Comparison of ENCODE assay signal across 8 mouse cellular contexts in the genomic region with DNA sequence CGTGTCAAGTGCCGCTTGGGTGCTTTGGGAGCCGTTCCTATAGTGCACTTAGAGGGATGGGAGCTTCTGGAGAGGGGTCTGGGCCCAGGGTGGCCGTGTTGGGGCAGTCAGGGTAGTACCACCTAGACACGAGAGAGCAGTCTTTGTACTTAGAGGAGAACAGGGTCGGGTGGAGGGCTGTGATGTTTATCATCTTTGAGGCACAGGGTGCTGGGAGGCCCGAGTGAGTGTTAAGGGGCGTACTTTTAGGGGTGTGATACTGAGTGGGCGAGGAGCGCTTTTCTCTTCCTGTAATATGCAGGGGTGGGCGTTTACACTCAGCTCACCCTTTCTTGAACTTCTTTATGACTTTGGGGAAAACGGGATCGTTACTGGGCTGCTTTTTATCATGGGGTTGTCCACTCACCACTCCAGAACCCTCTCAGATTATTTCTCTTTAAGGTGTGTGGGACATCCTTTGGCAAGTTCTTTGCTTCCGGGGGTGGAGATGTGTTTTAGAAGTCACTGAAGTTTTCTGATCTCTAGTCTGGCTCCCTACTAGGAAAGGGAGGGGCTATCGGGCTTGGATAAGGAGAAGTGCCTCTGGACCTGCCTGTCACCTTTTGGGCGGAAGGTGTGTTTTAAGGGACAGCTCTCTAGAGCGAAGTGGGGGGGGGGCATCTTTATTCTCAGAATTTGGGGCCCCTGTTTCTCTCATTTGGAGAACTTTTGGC. TPM values are rescaled to one million over a fixed set of nuclear protein-coding genes. Genes with fewer than 3 reads are reported as not detected.
DNase-seq lines count a peak whose midpoint lies in the region; ATAC-seq and TF ChIP-seq lines count a peak whose summit lies in the region.

No protein-coding gene starts in this region.

- DNase-seq in left cerebral cortex, postnatal 14 days (ENCODE audit: low spot score in 2 of 2): peak; percentile 57 to 59
- no peak for DNase-seq in left cerebral cortex, postnatal 4 days
- no peak for DNase-seq in forebrain, embryonic 14.5 days (ENCODE audit: low spot score)
- peak; percentile 43 for DNase-seq in liver, postnatal 0 days
- no peak for DNase-seq in retina, embryonic 14.5 days (ENCODE audit: low spot score)

- 3% methylated on average over 17 of the region's 17 CpGs for WGBS in forebrain, embryonic 14.5 days
- 2% methylated on average over 17 of the region's 17 CpGs for WGBS in intestine, embryonic 15.5 days
- WGBS in liver, postnatal 0 days (ENCODE audit: insufficient replicate concordance): 2% methylated on average over 17 of the region's 17 CpGs

- TF ChIP-seq CTCF in liver, postnatal 0 days (IDR thresholded peaks at IDR 0.05; ENCODE audit: low read depth): no peak

- H3K4me2 ChIP-seq in forebrain, embryonic 14.5 days (ENCODE audit: low read length): peak overlapping the region; percentile 70
- peak overlapping the region; percentile 74 for H3K4me2 ChIP-seq in intestine, embryonic 15.5 days (replicated peaks)
- H3K4me2 ChIP-seq in liver, postnatal 0 days (ENCODE audit: low read depth, low read length): peak overlapping the region; percentile 72

- H3K27me3 ChIP-seq in forebrain, embryonic 14.5 days (replicated peaks; ENCODE audit: control insufficient read depth, insufficient read depth, low read length): no peaks in the 10 kb centered on the region
- H3K27me3 ChIP-seq in intestine, embryonic 15.5 days (replicated peaks): no peaks in the 10 kb centered on the region
- H3K27me3 ChIP-seq in liver, postnatal 0 days (ENCODE audit: insufficient read depth, low read length): no peaks in the 10 kb centered on the region

- TF ChIP-seq EP300 in liver, postnatal 0 days (IDR thresholded peaks at IDR 0.05; ENCODE audit: low read depth): no peak

- intact Hi-C loops in left cerebral cortex, postnatal 14 days (cut with DNase I): loop anchor here (5.0 kb wide), 1 partner anchor 60 kb away; the partner anchor contains the start of gene Ttc9b
- intact Hi-C loops in left cerebral cortex, postnatal 4 days (cut with DNase I): no loop called here

- H3K36me3 ChIP-seq in forebrain, embryonic 14.5 days (ENCODE audit: control insufficient read depth, insufficient read depth, low read length): no peaks in the 10 kb centered on the region
- H3K36me3 ChIP-seq in intestine, embryonic 15.5 days: peaks cover 6% of the 10 kb centered on the region; the same call in 1 of the 2 replicates
- peaks cover 4% of the 10 kb centered on the region for H3K36me3 ChIP-seq in liver, postnatal 0 days (replicated peaks; ENCODE audit: insufficient read depth, low read length)

- peak overlapping the region; percentile 70 for H3K4me3 ChIP-seq in forebrain, embryonic 14.5 days (ENCODE audit: low read depth, low read length)
- peak overlapping the region; percentile 74 for H3K4me3 ChIP-seq in intestine, embryonic 15.5 days (replicated peaks)
- peak overlapping the region; percentile 69 for H3K4me3 ChIP-seq in liver, postnatal 0 days (ENCODE audit: low read depth, low read length)

- no peaks in the 10 kb centered on the region for H3K9me3 ChIP-seq in forebrain, embryonic 14.5 days (replicated peaks; ENCODE audit: control insufficient read depth, low read length)
- H3K9me3 ChIP-seq in intestine, embryonic 15.5 days: no peaks in the 10 kb centered on the region
- no peaks in the 10 kb centered on the region for H3K9me3 ChIP-seq in liver, postnatal 0 days (ENCODE audit: low read length)

- peaks cover 7% of the 10 kb centered on the region for H3K4me1 ChIP-seq in forebrain, embryonic 14.5 days (ENCODE audit: control insufficient read depth, insufficient read depth, low read length)
- peaks cover 24% of the 10 kb centered on the region for H3K4me1 ChIP-seq in intestine, embryonic 15.5 days (replicated peaks)
- H3K4me1 ChIP-seq in liver, postnatal 0 days (ENCODE audit: insufficient read depth): peaks cover 50% of the 10 kb centered on the region

- peak; percentile 44 for ATAC-seq in activated CD4-positive, CD25-positive, alpha-beta regulatory T cell, adult 4 months
- ATAC-seq in forebrain, embryonic 14.5 days: peak; percentile 60
- peak; percentile 41 for ATAC-seq in intestine, embryonic 15.5 days
- peak; percentile 24 for ATAC-seq in liver, postnatal 0 days
- peak; percentile 7; the same call in 1 of the 2 replicates for ATAC-seq in neutrophil, adult 5-6 weeks (ENCODE audit: extremely low read depth, insufficient number of reproducible peaks, low FRiP score, poor library complexity, severe bottlenecking)

- peak overlapping the region; percentile 99 for H3K27ac ChIP-seq in forebrain, embryonic 14.5 days (ENCODE audit: low read depth, low read length)
- peak overlapping the region; percentile 98 for H3K27ac ChIP-seq in intestine, embryonic 15.5 days
- peak overlapping the region; percentile 94 for H3K27ac ChIP-seq in liver, postnatal 0 days (ENCODE audit: low read depth)

- H3K9ac ChIP-seq in forebrain, embryonic 14.5 days (ENCODE audit: low read length): peak overlapping the region; percentile 91
- H3K9ac ChIP-seq in intestine, embryonic 15.5 days: peak overlapping the region; percentile 89
- peak overlapping the region; percentile 80 for H3K9ac ChIP-seq in liver, postnatal 0 days (replicated peaks)

RNA-seq across cellular contexts. Expression of gene Akt2, which starts 1.0 kb away (rescaled TPM):
- total RNA-seq in left cerebral cortex, postnatal 14 days (2021): 100 to 1,000 TPM; 114 to 147 TPM
- 10 to 100 TPM; 68.1 to 72.0 TPM for total RNA-seq in left cerebral cortex, postnatal 4 days (2021)
- polyA plus RNA-seq in activated CD4-positive, CD25-positive, alpha-beta regulatory T cell, adult 4 months (2017; shearing (Covaris generic)): 10 to 100 TPM; 43.6 to 48.5 TPM
- 80.6 and 85.8 TPM in 2 replicates for polyA plus RNA-seq in forebrain, embryonic 14.5 days (2014; fragmentation: Nextera tagmentation; extraction: Ambion mirVana)
- 68.4 and 71.1 TPM in 2 replicates for polyA plus RNA-seq in intestine, embryonic 15.5 days (2015; fragmentation: Nextera tagmentation; extraction: Ambion mirVana)
- 24.0 and 25.5 TPM in 2 replicates for polyA plus RNA-seq in liver, postnatal 0 days (2015; fragmentation: Nextera tagmentation; extraction: Ambion mirVana)
- 175 and 194 TPM in 2 replicates for total RNA-seq in neutrophil, adult 5-6 weeks (2017)

RNA-seq across cellular contexts. Expression of gene 2310022A10Rik, which starts 39.3 kb away (rescaled TPM):
- total RNA-seq in left cerebral cortex, postnatal 14 days (2021): 10 to 100 TPM; 24.5 to 27.8 TPM
- total RNA-seq in left cerebral cortex, postnatal 4 days (2021): 10 to 100 TPM; 27.4 to 33.1 TPM
- polyA plus RNA-seq in activated CD4-positive, CD25-positive, alpha-beta regulatory T cell, adult 4 months (2017; shearing (Covaris generic)): 10 to 100 TPM; 14.9 to 18.7 TPM
- polyA plus RNA-seq in forebrain, embryonic 14.5 days (2014; fragmentation: Nextera tagmentation; extraction: Ambion mirVana): 26.3 and 31.2 TPM in 2 replicates
- 21.7 and 24.1 TPM in 2 replicates for polyA plus RNA-seq in intestine, embryonic 15.5 days (2015; fragmentation: Nextera tagmentation; extraction: Ambion mirVana)
- 8.6 and 9.0 TPM in 2 replicates for polyA plus RNA-seq in liver, postnatal 0 days (2015; fragmentation: Nextera tagmentation; extraction: Ambion mirVana)
- total RNA-seq in neutrophil, adult 5-6 weeks (2017): 7.0 and 8.7 TPM in 2 replicates

RNA-seq across cellular contexts. Expression of gene Pld3, which starts 39.4 kb away (rescaled TPM):
- total RNA-seq in left cerebral cortex, postnatal 14 days (2021): 100 to 1,000 TPM; 805 to 820 TPM
- total RNA-seq in left cerebral cortex, postnatal 4 days (2021): 100 to 1,000 TPM; 175 to 222 TPM
- polyA plus RNA-seq in activated CD4-positive, CD25-positive, alpha-beta regulatory T cell, adult 4 months (2017; shearing (Covaris generic)): 100 to 1,000 TPM; 149 to 193 TPM
- 98.6 and 108 TPM in 2 replicates for polyA plus RNA-seq in forebrain, embryonic 14.5 days (2014; fragmentation: Nextera tagmentation; extraction: Ambion mirVana)
- 64.5 and 65.0 TPM in 2 replicates for polyA plus RNA-seq in intestine, embryonic 15.5 days (2015; fragmentation: Nextera tagmentation; extraction: Ambion mirVana)
- 46.5 and 49.3 TPM in 2 replicates for polyA plus RNA-seq in liver, postnatal 0 days (2015; fragmentation: Nextera tagmentation; extraction: Ambion mirVana)
- 20.7 and 24.3 TPM in 2 replicates for total RNA-seq in neutrophil, adult 5-6 weeks (2017)

Comparison
In these comparisons a context has a peak if more than half of its experiments do, and no peak if none do; other contexts are left out.
1. DNase-seq: peak in left cerebral cortex, postnatal 14 days (2 of 2) and liver, postnatal 0 days (single experiment); none in left cerebral cortex, postnatal 4 days (single experiment), forebrain, embryonic 14.5 days (single experiment) and retina, embryonic 14.5 days (single experiment).
2. ATAC-seq: peak in every context shown above with its lines; median percentile 60 in forebrain, embryonic 14.5 days; 44 in activated CD4-positive, CD25-positive, alpha-beta regulatory T cell, adult 4 months; 41 in intestine, embryonic 15.5 days; 24 in liver, postnatal 0 days; 7 in neutrophil, adult 5-6 weeks.
3. Peak in every context shown above with its lines, with median percentiles within 50 percentile points of each other: H3K27ac ChIP-seq, H3K4me2 ChIP-seq, H3K4me3 ChIP-seq and H3K9ac ChIP-seq.